ENCODE assay signal across 17 mouse cellular contexts in the genomic region with DNA sequence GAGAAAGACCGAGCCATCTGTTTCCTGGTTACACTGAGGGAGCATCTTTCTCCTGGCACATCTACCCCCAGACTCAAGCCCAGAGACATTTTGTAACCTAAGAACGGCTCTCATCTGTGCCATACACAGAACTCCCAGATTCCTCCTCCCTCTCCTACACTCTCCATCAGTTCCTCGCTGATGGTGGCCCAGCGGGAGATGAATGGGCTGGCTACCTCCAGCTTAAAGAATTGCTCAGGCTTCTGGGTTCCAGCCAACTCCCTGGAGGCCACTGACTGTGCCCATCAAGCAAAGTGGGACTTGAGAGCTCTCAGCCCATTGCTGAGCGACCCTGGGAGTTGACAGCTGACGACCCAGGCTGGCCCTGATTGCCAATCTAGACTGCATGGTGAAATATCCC. TPM values are rescaled to one million over a fixed set of nuclear protein-coding genes. Genes with fewer than 3 reads are reported as not detected.
DNase-seq lines count a peak whose midpoint lies in the region; ATAC-seq lines count a peak whose summit lies in the region.
"Had no signal": no experiment of that assay in that cellular context is flagged by ENCODE, and none has a peak within 500 bp of the region (broad histone marks: within the 10 kb centered on the region; RNA-seq: fewer than 3 reads in every experiment).

No protein-coding gene starts in this region.

- no peaks in the 10 kb centered on the region for H3K9me3 ChIP-seq in midbrain, embryonic 14.5 days (ENCODE audit: control insufficient read depth, low read length)
- H3K9me3 ChIP-seq in midbrain, embryonic 16.5 days (replicated peaks; ENCODE audit: control insufficient read depth, low read length, poor library complexity, severe bottlenecking), result no peaks in the 10 kb centered on the region
- no peaks in the 10 kb centered on the region for H3K9me3 ChIP-seq in intestine, embryonic 16.5 days (ENCODE audit: control insufficient read depth, low read length)
- H3K9me3 ChIP-seq: kidney, embryonic 15.5 days; limb, embryonic 13.5 days had no signal

- no peaks in the 10 kb centered on the region for H3K4me1 ChIP-seq in midbrain, embryonic 14.5 days (ENCODE audit: control insufficient read depth, insufficient read depth, low read length)
- H3K4me1 ChIP-seq in midbrain, embryonic 16.5 days (ENCODE audit: control insufficient read depth, insufficient read depth, low read length), result no peaks in the 10 kb centered on the region; the same call in 1 of the 2 replicates
- no peaks in the 10 kb centered on the region for H3K4me1 ChIP-seq in intestine, embryonic 16.5 days (ENCODE audit: control insufficient read depth, insufficient read depth, low read length)
- H3K4me1 ChIP-seq: kidney, embryonic 15.5 days had no signal

- no peaks in the 10 kb centered on the region for H3K36me3 ChIP-seq in midbrain, embryonic 14.5 days (ENCODE audit: control insufficient read depth, insufficient read depth, low read length)
- no peaks in the 10 kb centered on the region for H3K36me3 ChIP-seq in midbrain, embryonic 16.5 days (ENCODE audit: control insufficient read depth, insufficient read depth, low read length)
- H3K36me3 ChIP-seq in intestine, embryonic 16.5 days (ENCODE audit: control insufficient read depth, insufficient read depth, low read length), result no peaks in the 10 kb centered on the region
- H3K36me3 ChIP-seq: kidney, embryonic 15.5 days; limb, embryonic 13.5 days had no signal

- H3K27ac ChIP-seq in midbrain, embryonic 14.5 days (replicated peaks; ENCODE audit: low read depth, low read length), result no peak overlapping the region
- H3K27ac ChIP-seq in midbrain, embryonic 16.5 days (ENCODE audit: low read length), result no peak overlapping the region
- H3K27ac ChIP-seq in intestine, embryonic 16.5 days (ENCODE audit: low read length), result no peak overlapping the region
- H3K27ac ChIP-seq: kidney, embryonic 15.5 days; limb, embryonic 13.5 days had no signal

- H3K9ac ChIP-seq in midbrain, embryonic 14.5 days (replicated peaks; ENCODE audit: low read length), result no peak overlapping the region
- no peak overlapping the region for H3K9ac ChIP-seq in midbrain, embryonic 16.5 days (ENCODE audit: low read depth, low read length)
- no peak overlapping the region for H3K9ac ChIP-seq in intestine, embryonic 16.5 days (ENCODE audit: low read depth, low read length)
- H3K9ac ChIP-seq: kidney, embryonic 15.5 days; limb, embryonic 13.5 days had no signal

- no peaks in the 10 kb centered on the region for H3K27me3 ChIP-seq in midbrain, embryonic 14.5 days (ENCODE audit: control insufficient read depth, insufficient read depth, low read length)
- no peaks in the 10 kb centered on the region for H3K27me3 ChIP-seq in midbrain, embryonic 16.5 days (ENCODE audit: control insufficient read depth, insufficient read depth, low read depth, low read length)
- 0 out of 2 replicates have a peak, but pooled peaks cover 3% of the 10 kb centered on the region for H3K27me3 ChIP-seq in intestine, embryonic 16.5 days (replicated peaks; ENCODE audit: control insufficient read depth, insufficient read depth, low read length)

- no peak for ATAC-seq in midbrain, embryonic 14.5 days (ENCODE audit: low FRiP score, low TSS enrichment)
- no peak for ATAC-seq in midbrain, embryonic 16.5 days
- no peak for ATAC-seq in intestine, embryonic 16.5 days

- DNase-seq in adrenal gland, adult (ENCODE audit: inconsistent age in 2 of 2, low spot score in 1 of 2), result peak; percentile 3 to 62
- no peak for DNase-seq in adrenal gland, postnatal 4 days (ENCODE audit: low spot score in 2 of 2)
- DNase-seq in midbrain, embryonic 14.5 days, result peak; percentile 26
- DNase-seq in cerebellum, postnatal 14 days, result peak; percentile 71 to 74
- peak; percentile 48 for DNase-seq in retina, postnatal 1 day
- no peak for DNase-seq in B cell, adult 2 months
- DNase-seq: embryo, embryonic 11 days; heart, postnatal 14 days; right cerebral cortex, adult 18-20 months had no signal

- H3K4me2 ChIP-seq in midbrain, embryonic 14.5 days (ENCODE audit: low read length), result no peak overlapping the region
- no peak overlapping the region for H3K4me2 ChIP-seq in midbrain, embryonic 16.5 days (ENCODE audit: low read length)
- H3K4me2 ChIP-seq in intestine, embryonic 16.5 days (ENCODE audit: low read depth, low read length), result no peak overlapping the region
- H3K4me2 ChIP-seq: kidney, embryonic 15.5 days; limb, embryonic 13.5 days had no signal

- 48% methylated on average over 6 of the region's 6 CpGs for WGBS in midbrain, embryonic 14.5 days
- WGBS in midbrain, embryonic 16.5 days, result 36% methylated on average over 6 of the region's 6 CpGs
- 72% methylated on average over 6 of the region's 6 CpGs for WGBS in intestine, embryonic 16.5 days

- no peak overlapping the region for H3K4me3 ChIP-seq in midbrain, embryonic 14.5 days (replicated peaks; ENCODE audit: low read depth, low read length)
- no peak overlapping the region for H3K4me3 ChIP-seq in midbrain, embryonic 16.5 days (ENCODE audit: low read depth, low read length)
- no peak overlapping the region for H3K4me3 ChIP-seq in intestine, embryonic 16.5 days (ENCODE audit: low read length)
- H3K4me3 ChIP-seq: kidney, embryonic 15.5 days; limb, embryonic 13.5 days had no signal

RNA-seq across cellular contexts. Expression of gene H2al1j, which starts 36.3 kb away (rescaled TPM):
- not detected for total RNA-seq in adrenal gland, postnatal 4 days (2021)
- polyA plus RNA-seq in midbrain, embryonic 14.5 days (2014; fragmentation: Nextera tagmentation; extraction: Ambion mirVana), result not detected in 2 replicates
- polyA plus RNA-seq in midbrain, embryonic 16.5 days (2015; fragmentation: Nextera tagmentation; extraction: Ambion mirVana), result not detected in 2 replicates
- polyA plus RNA-seq in intestine, embryonic 16.5 days (2015; fragmentation: Nextera tagmentation; extraction: Ambion mirVana), result not detected in 2 replicates
- total RNA-seq: ES-E14; heart, postnatal 14 days; layer of hippocampus, postnatal 25 days had no signal
- polyA plus RNA-seq: gonadal fat pad, adult 2 months; kidney, embryonic 15.5 days; limb, embryonic 13.5 days; stomach, embryonic 14.5 days had no signal

RNA-seq across cellular contexts. Expression of gene H2al1i, which starts 39.4 kb away (rescaled TPM):
- total RNA-seq in adrenal gland, postnatal 4 days (2021), result not detected
- not detected in 2 replicates for polyA plus RNA-seq in midbrain, embryonic 14.5 days (2014; fragmentation: Nextera tagmentation; extraction: Ambion mirVana)
- not detected in 2 replicates for polyA plus RNA-seq in midbrain, embryonic 16.5 days (2015; fragmentation: Nextera tagmentation; extraction: Ambion mirVana)
- polyA plus RNA-seq in intestine, embryonic 16.5 days (2015; fragmentation: Nextera tagmentation; extraction: Ambion mirVana), result not detected in 2 replicates
- total RNA-seq: ES-E14; heart, postnatal 14 days; layer of hippocampus, postnatal 25 days had no signal
- polyA plus RNA-seq: gonadal fat pad, adult 2 months; kidney, embryonic 15.5 days; limb, embryonic 13.5 days; stomach, embryonic 14.5 days had no signal

RNA-seq across cellular contexts. Expression of gene H2al1h, which starts 42.6 kb away (rescaled TPM):
- total RNA-seq in adrenal gland, postnatal 4 days (2021), result not detected
- not detected in 2 replicates for polyA plus RNA-seq in midbrain, embryonic 14.5 days (2014; fragmentation: Nextera tagmentation; extraction: Ambion mirVana)
- not detected in 2 replicates for polyA plus RNA-seq in midbrain, embryonic 16.5 days (2015; fragmentation: Nextera tagmentation; extraction: Ambion mirVana)
- polyA plus RNA-seq in intestine, embryonic 16.5 days (2015; fragmentation: Nextera tagmentation; extraction: Ambion mirVana), result not detected in 2 replicates
- total RNA-seq: ES-E14; heart, postnatal 14 days; layer of hippocampus, postnatal 25 days had no signal
- polyA plus RNA-seq: gonadal fat pad, adult 2 months; kidney, embryonic 15.5 days; limb, embryonic 13.5 days; stomach, embryonic 14.5 days had no signal

RNA-seq across cellular contexts. Expression of gene H2al1g, which starts 45.8 kb away (rescaled TPM):
- total RNA-seq in adrenal gland, postnatal 4 days (2021), result not detected
- polyA plus RNA-seq in midbrain, embryonic 14.5 days (2014; fragmentation: Nextera tagmentation; extraction: Ambion mirVana), result not detected in 2 replicates
- polyA plus RNA-seq in midbrain, embryonic 16.5 days (2015; fragmentation: Nextera tagmentation; extraction: Ambion mirVana), result not detected in 2 replicates
- polyA plus RNA-seq in intestine, embryonic 16.5 days (2015; fragmentation: Nextera tagmentation; extraction: Ambion mirVana), result not detected in 2 replicates
- total RNA-seq: ES-E14; heart, postnatal 14 days; layer of hippocampus, postnatal 25 days had no signal
- polyA plus RNA-seq: gonadal fat pad, adult 2 months; kidney, embryonic 15.5 days; limb, embryonic 13.5 days; stomach, embryonic 14.5 days had no signal

RNA-seq across cellular contexts. Expression of gene H2al1f, which starts 48.9 kb away (rescaled TPM):
- total RNA-seq in adrenal gland, postnatal 4 days (2021), result not detected
- polyA plus RNA-seq in midbrain, embryonic 14.5 days (2014; fragmentation: Nextera tagmentation; extraction: Ambion mirVana), result not detected in 2 replicates
- not detected in 2 replicates for polyA plus RNA-seq in midbrain, embryonic 16.5 days (2015; fragmentation: Nextera tagmentation; extraction: Ambion mirVana)
- not detected in 2 replicates for polyA plus RNA-seq in intestine, embryonic 16.5 days (2015; fragmentation: Nextera tagmentation; extraction: Ambion mirVana)
- total RNA-seq: ES-E14; heart, postnatal 14 days; layer of hippocampus, postnatal 25 days had no signal
- polyA plus RNA-seq: gonadal fat pad, adult 2 months; kidney, embryonic 15.5 days; limb, embryonic 13.5 days; stomach, embryonic 14.5 days had no signal

Comparison
In these comparisons a context has a peak if more than half of its experiments do, and no peak if none do; other contexts are left out.
1. DNase-seq: peak in adrenal gland, adult (2 of 2), midbrain, embryonic 14.5 days (single experiment), cerebellum, postnatal 14 days (2 of 2) and retina, postnatal 1 day (single experiment); none in adrenal gland, postnatal 4 days (0 of 2) and B cell, adult 2 months (0 of 2).